Mouse (Mus musculus) adrenal gland, adult 8-10 months (tissue): ENCODE data around the gene Ptprn2. TPM values are rescaled to one million over a fixed set of nuclear protein-coding genes. Genes with fewer than 3 reads are reported as not detected.

Experiments used
- DNase-seq: peaks from one replicate; pipeline ENCODE4 v3.0.0; 2022
- total RNA-seq, 4 experiments: library from RNA; stranded (reverse); gene quantifications; 2 replicates each; pipeline ENCODE4 v1.2.4; 2022

Gene Ptprn2
- total RNA-seq, 4 experiments from 2014 or later: 24.1 to 40.1 (median 28.9) TPM

DNA sequence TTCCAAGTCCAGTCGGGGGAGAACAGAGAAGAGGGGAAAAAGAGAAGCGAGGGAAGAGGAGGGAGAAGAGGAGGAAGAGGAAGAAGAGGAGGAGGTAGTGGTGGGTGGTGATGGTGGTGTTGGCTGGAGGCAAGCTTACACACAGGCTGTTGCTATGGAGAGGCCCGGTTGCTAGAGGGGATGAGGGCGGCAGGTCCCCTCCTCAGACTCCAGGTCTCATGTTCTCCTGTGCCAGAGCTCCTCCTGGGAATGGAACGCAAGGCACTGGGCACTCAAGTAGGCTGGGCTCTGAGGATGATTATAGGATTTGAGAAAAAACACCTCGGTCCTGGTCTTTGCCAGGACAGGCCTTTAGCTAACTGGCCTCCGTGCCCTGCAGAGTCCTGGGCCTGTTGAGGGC is 666.1 kb downstream of the Ptprn2 start:
- DNase-seq: no peak

- DNase-seq: no peak
Observed at GRCm38 (mm10) chr12:117152366-117153165, 667.0 kb downstream of the Ptprn2 start.

GRCm38 (mm10) chr12:117153166-117153480 is 667.6 kb downstream of the Ptprn2 start:
- no peak for DNase-seq

DNA sequence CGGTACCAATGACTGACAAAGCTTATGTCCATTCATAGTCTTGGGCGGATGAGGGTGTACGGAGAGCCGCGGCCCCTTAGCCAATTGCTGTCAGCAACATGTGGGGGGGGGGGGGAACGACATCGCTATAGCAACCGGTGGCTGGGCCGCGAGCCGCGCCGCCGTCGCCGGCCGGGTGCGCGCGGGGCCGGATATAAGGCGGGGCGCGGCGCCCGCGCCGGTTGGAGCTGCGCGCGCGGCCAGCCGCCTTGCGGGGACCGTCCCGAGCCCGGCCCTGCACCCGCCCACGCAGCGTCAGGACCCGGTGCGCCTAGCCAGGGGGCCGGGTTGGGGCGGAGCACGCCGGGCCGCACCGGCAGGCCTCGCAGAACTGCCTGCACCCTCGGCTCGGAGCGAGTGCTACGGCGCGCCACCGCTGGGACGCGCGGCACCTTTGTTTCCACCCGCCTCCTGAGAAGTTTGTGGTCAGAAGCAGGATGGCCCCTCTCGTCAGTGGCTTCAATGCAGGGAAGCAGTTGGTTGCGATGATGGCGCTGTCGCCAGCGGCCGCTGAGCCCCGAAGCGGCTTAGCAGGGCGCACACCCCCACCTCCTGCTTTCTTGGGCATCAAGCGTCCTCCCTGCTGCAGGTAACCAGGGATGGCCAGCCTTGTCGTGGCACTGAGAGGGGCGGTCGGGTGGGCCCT is 668.3 kb downstream of the Ptprn2 start:
- peak; percentile 53 for DNase-seq

- no peak for DNase-seq
Observed at GRCm38 (mm10) chr12:117154356-117155243, 669.1 kb downstream of the Ptprn2 start.

GRCm38 (mm10) chr12:117155307-117156220 is 670.0 kb downstream of the Ptprn2 start:
- DNase-seq: no peak

DNA sequence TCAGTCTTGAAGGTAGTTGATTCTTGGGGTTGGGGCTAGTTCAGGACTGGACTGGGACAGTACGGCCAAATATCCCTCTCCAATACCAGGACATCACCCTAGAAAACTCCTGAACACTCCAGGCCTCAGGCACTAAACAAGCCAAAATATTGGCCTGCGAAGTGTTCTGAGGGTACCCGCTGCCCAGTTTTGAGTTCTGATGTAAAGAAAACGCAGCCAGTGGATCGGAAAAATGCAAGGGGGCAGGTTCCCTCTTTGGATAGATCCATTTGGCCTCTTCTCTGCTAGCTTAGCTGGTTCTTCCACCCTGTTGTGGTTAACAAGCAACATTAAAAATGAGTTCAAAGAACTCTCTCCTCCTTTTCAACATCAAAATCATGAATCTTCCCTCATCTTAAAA is 670.7 kb downstream of the Ptprn2 start:
- no peak for DNase-seq

DNA sequence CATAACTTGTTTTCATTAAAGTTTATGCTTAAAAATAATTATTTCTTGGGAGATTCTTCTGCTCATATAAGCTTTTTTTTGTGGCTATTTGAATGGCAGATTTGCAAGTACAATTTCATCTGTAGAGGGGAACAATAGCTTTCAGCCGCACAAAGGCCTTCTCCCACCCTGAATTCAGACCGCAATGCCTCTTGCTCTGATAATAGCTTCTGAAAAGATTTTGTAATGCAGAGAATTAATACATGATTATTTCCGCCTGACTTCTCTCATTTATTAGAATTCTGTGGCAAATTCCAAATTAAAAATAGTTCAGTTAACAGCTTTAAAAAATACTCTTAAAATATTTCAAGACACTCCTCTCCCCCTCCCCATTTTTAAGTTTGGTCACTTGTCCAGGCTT is 671.3 kb downstream of the Ptprn2 start:
- no peak for DNase-seq

GRCm38 (mm10) chr12:117157249-117157648 is 671.7 kb downstream of the Ptprn2 start:
- DNase-seq: no peak

DNA sequence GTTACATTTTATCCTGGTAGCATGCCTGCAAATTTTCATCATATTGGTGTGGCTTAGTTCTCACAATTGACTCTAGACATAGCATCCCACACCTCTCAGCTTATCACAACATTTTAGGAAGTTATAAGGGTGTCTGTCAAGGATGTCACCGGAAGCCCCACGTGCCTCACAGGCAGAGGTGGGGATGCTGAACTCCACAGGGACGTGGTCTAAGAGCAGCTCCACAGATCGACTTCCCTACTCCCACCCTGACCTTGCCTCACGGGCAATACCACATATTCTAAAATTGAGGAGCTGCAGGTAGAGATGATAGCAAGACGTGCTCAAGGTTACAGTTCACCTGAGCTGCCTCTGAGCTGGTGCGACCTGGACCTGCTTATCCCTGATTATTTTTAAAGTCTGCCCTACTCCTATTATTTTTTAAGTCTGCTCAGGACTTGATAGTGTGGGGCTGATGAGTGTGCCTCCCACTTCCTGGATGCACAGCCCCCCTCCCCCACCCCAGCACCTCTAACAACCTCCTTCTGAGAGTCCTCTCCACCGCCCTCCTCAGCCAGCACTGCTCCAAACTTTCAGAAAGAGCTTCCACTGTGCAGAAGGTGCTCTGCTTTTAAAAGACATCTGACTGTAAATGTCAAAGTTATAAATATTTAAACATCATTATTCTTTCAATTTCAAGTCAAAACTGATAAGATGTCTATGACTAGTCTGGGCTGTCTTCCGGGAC is 672.3 kb downstream of the Ptprn2 start:
- DNase-seq: no peak

GRCm38 (mm10) chr12:117158950-117159668 is 673.6 kb downstream of the Ptprn2 start:
- DNase-seq: no peak

DNA sequence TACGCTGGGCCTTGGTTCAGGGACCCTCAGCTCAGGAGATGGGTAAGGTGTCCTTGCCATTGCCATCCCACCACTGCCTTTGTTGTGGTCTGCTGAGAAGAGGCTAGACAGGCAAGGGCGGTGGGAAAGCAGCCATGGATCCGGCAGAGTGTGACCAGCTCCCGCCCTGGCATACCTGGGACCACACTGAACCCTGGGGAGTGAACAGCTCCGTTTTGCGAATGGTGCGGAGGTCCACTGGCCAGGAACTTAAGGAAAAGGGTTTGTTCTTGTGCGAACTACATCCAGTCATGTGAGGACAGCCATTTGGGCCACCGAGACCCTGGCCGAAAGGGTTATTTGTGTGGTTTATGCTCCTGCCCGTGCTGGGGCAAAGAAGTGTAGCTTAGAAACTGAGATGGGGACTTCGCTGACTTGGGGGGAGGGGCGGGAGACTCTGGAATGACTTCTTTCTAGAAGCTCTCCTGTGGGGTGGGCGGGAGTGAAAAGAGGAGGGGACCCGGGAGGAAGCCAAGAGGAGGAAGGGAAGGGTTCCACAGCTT is 674.2 kb downstream of the Ptprn2 start:
- DNase-seq: no peak

GRCm38 (mm10) chr12:117160211-117160891 is 674.8 kb downstream of the Ptprn2 start:
- DNase-seq: no peak

DNA sequence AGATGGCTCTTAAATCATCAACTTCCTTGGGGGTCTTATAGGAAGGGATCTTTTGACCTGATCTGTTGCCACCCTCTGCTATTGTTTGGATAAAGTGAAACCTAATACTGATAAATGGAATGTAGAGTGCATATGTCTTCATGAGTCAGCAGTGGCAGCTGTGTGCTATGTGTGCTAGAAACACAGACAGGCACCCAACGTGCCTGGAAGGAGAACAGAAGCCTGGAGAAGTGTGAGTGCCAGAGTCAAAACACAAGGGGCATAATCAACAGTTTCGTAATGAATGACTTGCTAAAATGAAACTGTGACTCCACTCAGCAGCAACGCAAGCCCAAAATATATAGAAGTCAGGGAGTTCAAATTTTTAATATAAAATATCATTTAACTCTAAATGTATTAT is 676.7 kb downstream of the Ptprn2 start:
- no peak for DNase-seq

DNA sequence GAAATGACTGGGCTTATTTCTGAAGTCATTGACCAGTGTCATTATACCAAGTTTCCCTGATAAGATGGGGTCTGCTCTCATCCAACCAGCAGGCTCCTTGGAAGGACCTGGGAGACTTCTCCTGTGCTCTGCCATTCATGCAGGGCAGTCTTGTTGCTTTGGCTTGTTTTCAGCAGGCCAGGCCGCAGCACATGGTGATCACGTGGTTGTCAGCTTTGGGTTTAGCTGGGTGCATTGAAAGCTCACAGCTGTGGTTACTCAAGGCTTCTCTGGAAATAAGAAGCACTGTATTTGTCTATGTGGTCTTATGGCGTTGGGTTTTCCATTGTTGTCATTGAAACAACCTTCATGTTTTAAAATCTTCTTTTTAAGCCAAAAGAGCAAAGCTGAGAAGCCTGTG is 678.3 kb downstream of the Ptprn2 start:
- DNase-seq: no peak

DNA sequence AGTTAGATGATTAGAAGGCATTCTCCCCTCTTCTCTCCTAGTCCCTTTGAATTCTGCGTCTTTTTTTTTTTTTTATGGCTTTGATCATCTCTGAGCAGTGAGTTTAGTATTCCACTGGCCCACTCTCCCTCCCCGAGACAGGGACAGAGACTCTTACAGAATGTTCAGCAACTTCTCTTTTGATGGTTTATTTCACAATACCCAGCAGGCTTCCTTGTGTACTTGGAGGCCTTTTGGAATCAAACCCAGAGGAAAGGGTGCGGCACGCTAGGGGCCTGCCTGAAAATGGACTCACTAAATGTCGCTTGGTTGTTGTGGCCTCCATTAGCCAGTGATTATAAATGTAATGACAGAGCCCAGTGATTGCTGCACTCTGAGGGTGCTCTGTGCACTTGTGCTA is 680.7 kb downstream of the Ptprn2 start:
- DNase-seq: no peak

GRCm38 (mm10) chr12:117169670-117170069 is 684.1 kb downstream of the Ptprn2 start:
- DNase-seq: no peak

DNA sequence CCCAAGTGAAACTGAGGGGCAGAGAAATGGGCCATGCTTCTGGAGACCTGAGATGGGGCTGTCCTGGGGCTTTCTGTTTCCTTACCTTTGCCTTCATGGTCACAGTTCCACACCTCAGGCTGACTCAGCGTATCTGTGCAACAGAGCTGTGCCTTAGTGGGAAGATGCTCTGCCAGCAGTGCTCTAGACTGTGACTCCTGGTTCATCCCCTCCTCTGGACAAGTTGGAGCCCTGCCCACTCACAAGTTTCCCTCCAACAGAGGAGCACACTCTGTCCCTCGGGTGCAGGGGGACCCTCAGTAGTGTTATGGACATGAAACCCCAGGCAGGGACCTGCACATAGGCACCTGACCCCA is 687.0 kb downstream of the Ptprn2 start:
- no peak for DNase-seq

DNA sequence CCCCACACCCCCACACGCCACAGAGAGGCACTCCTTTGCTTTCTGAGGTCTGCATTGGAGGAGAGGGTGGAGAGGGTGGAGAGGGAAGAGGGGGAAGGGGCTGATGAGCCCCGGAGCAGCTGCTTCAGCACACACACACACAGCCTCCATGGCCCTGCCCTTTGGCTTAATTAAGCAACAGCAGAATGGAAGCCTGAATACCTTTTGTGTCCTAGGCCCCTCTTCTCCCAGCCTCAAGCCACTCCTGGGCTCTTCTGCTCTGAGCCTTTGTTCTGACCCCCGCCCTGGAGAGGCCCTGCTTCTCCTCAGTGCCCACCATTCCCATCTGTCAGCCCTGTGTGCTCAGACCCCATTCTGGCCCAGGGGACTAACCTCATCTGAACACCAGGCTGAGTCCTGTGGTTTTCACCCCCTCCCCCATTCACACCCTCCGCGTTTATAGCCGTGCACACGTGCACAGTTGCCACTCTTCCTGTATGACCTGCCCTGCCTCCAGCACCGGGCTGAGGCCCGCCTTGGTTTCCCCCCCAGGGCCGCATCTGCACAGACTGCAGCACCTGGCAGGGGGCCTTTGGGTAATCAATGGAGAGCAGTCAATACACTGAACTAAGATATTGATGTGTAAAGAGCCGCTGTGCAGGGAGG is 687.5 kb downstream of the Ptprn2 start:
- DNase-seq: no peak
